Mouse (Mus musculus) layer of hippocampus, postnatal 25 days (tissue): ENCODE data around the gene Wnt6. TPM values are rescaled to one million over a fixed set of nuclear protein-coding genes. Genes with fewer than 3 reads are reported as not detected.
"Not testable (repeated sequence)": the region's sequence is repeated elsewhere in the genome, so short reads cannot be mapped to it uniquely, and the experiment has no call there.

ENCODE experiments used
- DNase-seq, 2 experiments: peaks; one replicate each; pipeline ENCODE4 v3.0.0; 2022; ENCODE audit warnings: mixed read lengths in 2 of 2, low spot score in 1 of 2; ENCODE audit errors: extremely low spot score in 1 of 2
- total RNA-seq, 2 experiments: library from RNA; stranded (reverse); gene quantifications; 2 replicates each; pipeline ENCODE4 v1.2.3; 2021

The Wnt6 gene
- total RNA-seq, 2 experiments from 2014 or later, result 0.37 TPM; not detected in 1

DNA sequence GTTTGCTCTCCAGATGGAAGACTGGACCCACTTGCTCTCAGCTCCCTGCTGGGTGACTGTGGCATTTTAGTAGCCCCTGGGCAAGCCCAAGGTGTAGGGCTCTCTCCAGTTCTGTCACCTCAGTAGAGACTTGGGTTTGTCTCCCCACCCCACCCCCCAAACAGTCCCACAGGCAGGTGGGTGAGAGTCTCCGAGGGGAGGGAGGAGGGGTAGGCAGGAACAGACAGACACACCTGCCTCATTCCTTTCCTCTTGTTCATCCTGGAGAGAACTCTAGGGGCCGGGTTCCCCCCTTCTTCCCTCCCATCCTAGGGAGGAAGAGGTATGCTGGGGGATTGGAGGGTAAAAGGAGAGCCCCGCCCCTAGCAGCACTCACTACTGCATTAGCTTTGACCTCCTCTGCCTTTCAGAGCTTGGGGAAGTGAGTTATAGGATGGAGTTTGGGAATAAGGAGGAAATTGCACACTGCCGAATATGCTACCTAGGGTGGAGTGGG, 33.7 kb downstream of the Wnt6 start:
- DNase-seq, result no peak

DNA sequence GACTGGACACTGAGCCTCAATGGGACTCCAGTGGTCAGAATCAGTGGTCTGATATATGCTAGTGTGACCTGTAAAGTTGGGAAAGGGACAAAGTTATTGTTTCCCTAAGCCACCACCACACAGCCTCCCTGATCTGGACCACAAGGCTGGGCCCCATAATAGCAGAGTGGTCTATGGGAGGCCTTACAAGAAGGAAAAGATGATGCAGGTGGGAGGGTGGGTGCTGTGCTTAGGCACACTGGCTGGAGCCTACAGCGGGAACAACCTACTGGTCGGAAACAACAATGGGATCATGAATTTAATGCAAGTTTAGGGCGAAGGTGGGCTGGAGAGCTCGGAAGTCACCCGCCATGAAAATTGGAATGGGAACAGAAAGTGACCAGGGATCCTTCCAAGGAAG, 34.2 kb downstream of the Wnt6 start:
- DNase-seq, result no peak

DNA sequence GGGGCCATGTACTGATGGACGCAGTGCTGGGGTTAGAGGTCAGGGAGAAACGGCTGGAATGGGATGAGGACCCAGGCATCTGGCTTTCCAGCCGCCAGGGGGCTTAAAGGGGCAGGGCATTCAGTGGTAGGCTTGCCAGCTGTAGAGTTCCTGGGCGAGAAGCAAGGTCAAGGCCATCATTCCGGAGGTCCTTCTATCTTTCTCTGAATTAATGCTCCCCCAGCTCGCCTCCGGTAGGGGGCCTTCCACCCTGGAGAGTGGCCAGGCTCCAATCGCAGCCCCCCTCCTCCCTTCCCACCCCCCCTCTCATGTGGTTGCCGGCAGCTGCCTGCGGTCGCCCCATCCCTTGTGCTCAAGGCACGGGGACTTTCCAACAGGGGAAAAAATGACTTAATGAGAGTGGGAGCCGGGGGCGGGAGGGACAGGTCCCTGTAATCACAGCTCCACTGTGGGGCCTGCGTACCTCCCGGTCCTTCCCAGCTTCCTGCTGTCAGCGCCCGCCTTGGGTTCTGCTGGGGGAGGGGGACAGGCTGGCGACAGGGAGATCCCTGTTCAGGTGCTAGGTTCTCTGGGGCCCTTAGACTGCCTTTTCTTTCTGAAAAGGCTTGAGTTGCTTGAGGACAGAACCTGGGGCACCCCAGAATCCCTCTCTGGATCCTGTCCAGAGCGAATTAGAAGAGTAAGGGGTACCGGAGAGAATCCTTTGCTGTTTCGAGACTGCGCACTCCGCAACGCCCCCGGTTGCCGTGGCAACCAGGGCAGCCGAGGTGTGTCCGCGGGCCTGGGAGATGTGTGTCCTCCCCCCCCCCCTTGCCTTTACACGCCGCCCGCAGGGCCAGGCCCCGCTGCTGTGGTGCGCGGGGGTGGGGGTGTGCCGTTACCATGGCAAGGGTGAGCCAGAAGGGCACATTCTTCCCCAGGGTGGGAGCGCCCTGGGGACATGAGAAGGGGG, 34.9 kb downstream of the Wnt6 start:
- DNase-seq, result peak in 1 of 2 experiments; percentile 36

DNA sequence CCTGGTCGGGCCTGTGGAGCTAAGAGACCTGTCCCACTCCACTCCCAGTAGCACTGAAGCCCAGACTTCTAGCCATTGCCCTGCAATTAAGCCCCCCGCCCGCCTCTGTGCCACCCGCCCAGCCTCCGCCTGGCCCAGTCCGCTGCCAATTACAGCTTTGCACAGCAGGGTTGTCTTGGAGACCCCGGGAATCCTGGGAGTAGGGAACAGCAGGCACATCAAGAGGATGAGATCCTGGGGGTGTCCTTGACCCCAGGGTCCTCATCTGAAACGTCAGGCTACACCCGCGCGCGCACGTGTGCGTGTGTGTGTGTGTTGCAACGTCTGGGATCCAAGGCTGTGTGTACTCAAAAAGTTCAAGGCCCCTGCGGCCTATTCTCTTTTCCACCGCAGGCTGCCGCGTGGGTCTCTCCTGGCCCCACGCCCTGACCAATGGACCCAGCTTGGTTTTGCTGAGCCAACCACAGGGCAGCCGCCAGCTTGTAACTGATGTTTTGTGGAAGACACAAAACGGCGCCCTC, 35.9 kb downstream of the Wnt6 start:
- no peak for DNase-seq

DNA sequence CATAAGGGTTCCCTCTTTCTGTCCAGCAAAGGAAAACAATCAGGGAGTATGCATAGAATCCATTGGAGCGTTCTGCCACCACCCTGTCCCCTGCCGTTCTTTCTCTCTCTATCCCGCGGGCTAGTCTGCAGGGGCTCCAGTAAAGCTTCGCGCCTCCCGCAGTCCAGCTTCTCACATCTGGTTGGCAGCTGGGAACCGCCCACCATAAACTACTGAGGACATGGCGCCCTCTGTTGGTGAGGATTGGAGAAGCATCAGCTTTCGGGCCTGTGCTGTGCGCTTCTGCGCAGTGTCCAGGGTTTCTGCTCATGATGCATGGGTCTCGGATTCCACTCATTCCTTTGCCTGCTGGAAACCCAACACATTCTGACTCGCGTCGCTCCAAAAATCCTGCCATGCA, 36.4 kb downstream of the Wnt6 start:
- DNase-seq, result peak; percentile 88 to 97

DNA sequence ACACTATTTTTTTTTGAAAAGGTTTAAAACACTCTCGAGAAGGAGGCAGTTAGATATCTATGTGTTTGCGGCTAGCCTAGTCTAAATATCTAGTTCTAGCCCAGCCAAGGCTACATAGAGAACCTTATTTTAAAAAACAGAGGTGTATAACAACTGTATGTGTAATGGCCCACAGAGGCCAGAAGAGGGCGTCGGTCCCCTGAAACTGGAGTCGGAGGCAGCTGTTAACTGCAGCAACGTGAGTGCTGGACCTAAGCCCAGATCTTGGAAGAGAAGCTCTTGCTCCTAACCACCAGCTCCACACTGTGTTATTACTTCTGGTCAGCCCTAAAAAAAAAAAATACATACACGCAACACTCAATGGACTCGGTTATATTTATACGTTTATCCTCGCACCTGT, 37.3 kb downstream of the Wnt6 start:
- DNase-seq, result no peak

DNA sequence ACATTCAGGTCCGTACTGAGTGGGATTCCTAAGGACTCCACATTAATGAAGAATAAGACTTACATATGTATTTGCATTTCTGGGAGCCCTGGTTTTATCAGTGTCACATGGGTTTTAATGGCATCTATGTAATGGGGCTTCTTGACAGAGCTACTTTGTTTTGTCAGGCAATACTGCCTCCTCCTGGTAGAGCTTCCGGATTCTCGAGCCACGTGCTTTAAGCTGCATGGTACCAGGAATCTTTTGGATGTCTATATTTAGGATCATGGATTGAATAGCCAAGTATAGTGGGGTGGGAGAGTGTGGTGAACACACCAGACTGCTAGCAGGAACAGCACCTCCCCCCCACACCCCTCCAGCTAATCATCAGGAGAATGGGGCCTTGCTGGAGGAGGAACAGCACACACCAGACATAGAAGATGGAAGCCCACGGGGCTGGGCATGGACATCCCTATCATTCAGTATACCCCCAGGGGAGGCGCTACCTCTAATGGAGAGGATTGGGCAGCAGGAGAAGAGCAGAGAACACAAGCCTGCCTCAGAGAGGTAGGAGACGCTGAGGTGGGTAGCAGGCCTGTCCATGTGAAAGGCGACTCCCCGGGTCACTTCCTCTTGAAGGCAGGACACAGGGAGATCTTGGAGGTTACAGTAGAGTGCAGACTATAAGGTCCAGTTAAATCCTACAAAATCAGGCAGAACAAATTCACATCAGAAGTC, 43.4 kb downstream of the Wnt6 start:
- no peak for DNase-seq

DNA sequence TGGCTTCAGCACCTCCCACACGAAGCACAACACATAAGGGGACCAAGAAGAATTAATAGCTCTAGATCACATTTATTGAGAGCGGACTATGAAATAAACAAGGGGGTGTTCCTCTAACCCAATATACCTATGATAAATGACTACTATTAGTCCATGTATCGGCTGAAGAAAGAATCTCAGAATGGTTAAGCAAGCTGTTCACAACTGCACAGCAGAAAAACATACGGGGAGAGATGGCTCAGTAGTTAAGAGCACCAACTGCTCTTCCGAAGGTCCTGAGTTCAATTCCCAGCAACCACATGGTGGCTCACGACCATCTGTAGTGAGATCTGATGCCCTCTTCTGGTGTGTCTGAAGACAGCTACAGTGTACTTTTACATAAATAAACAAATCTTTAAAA, 44.3 kb downstream of the Wnt6 start:
- DNase-seq, result not testable (repeated sequence)

DNA sequence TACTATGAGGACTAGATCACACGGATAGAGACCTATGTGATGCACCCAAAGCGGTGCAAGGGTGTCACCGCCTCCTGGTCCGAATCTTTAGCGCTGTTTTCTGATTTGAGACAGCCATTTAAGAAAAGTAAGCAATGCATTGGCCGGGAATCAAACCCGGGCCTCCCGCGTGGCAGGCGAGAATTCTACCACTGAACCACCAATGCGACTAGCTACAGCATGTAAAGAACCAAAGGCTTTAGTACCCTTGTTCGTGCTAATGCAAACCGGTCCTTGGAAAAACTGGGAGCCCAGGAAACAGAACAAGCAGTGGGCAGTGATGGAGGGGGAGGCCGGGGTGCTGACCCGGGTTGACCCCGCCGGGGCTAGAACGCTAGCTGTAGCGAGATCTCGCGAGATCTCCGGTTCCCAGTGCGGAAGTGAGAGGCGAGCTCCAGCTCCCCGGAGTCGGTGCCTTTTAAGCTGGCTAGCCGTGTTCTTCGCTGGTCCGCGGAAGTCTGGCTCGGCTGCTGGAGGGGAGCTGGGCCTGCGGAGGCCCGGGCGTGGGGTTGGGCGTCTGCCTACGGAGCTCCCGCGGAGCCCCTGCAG, 45.0 kb downstream of the Wnt6 start:
- peak; percentile 81 to 88 for DNase-seq

DNA sequence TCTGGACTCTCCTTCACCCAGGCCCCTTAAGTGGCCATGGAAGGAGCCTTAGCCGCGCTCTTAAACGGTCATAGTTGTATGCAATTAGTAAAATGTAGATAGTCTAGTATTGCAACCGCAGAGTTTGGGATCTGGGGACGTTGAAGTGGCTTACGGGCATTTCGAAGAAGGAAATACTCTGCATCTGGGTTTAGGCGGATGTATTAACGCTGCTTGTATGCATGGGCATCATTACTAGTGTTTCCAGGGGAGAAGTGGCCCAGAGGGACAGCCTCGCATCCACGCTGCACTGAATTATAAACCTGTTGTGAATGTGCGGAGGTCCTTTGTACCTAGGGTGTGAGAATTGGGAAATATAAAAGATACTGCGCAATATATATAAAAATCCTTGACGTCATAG, 45.5 kb downstream of the Wnt6 start:
- no peak for DNase-seq

DNA sequence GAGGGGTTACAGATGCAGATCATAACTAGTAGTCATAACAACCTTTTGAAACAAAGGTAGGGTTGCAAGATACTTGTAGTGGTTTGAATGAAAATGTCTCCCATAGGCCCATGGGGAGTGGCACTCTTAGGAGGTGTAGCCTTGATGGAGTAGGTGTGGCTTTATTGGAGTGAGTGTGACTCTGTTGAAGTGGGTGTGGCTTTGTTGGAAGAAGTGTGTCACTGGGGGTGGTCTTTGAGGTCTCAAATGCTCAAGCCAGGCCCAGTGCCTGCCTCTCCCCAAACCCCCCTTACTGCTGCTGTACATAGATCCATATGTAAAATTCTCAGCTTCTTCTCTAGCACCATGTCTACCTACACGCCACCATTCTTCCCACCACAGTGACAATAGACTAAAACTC, 46.8 kb downstream of the Wnt6 start:
- DNase-seq, result no peak

DNA sequence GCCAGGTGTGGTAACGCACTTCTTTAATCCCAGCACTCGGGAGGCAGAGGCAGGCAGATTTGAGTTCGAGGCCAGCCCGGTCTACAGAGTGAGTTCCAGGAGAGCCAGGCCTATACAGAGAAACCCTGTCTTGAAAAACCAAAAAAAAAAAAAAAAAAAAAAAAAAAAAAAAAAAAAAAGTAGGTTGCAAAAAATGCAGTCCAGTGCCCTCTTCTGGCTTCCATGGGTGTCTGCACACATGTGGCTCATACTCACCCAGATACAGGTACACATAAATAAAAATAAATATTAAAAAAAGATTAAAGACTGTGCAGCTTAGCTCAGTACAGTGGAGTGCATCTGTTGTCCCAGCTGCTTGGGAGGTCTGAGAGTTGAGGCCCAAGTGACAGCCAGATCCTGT, 51.9 kb downstream of the Wnt6 start:
- DNase-seq, result not testable (repeated sequence)

DNA sequence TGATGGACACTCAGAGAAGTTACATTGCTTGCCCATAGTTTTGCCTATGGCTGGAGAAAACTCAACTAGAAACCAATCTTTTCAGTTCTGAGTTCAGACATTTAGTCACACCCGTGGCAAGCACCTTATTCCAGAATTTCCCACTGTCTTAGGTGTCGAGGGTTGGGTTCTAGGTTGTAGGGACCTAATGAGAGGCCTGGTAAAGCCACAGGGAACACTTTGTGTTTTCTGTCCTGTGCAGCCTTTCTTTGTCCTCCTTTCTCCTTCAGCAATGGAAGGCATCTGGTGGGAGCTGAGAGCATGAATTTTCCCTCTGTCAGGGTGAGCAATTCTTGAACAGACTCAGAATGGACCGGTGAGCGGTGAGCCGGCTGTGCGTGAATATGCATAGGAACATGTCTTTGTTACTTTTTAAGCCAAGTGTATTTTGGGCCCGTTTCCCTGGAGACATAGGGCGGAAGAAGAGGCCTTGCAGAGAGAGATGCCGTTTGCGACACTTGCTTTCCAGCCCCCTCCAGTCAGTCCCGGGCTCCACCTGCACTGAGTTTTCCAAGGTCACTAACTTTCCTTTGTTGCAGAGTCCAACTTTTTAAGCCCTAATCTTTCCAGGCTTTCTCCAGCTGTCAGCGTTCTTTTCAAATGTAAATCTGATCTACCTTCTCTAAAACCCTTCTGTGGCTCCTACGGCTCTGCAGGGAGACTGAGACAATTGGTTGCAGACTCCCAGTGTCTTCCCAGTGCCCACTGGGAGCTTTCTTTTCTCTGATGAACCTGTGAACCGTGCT, 53.0 kb downstream of the Wnt6 start:
- no peak for DNase-seq

DNA sequence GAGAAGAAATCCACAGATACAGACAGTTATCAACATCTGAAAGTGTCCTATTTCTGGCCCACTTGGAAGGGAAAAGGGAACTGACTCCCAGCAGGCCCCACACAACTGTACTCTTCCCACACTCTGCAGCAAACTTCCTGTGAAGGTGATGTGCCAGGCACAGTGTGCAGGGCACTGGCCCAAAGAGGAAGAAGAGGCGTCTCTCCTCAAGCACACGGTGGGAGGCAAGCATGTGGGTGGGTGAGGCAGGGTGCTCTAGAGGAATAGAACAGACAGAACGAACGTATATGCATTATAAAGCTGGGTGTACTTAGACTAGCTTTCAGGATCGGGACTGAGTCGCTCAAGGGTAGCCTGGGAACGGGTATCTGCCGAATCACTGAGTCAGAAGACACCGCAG, 58.4 kb downstream of the Wnt6 start:
- DNase-seq, result no peak

DNA sequence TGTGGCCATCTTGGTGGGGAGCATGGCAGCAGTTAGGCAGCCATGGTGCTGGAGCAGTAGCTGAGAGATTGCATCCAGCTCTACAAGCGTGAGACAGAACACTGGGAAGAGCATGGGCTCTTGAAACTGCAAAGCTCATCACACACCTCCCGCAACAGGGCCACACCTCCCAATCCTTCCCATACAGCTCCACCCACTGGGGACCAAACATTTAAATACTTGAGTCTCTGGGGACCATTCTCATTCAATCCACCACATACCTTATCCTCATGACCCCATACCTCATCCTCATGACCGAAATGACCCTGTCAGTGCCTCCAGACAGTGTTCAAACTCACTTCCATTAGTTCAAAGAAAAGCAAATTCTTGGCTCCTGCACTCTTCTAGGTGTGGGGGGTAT, 61.6 kb downstream of the Wnt6 start:
- no peak for DNase-seq

Other genes starting within 250 kb of the Wnt6 start
- gene Plcd4, start 229.0 kb upstream of the Wnt6 start, total RNA-seq, result 10 to 100 TPM; 17.2 to 17.5 TPM
- 10 to 100 TPM; 22.3 to 23.4 TPM for gene Usp37, start 227.6 kb upstream of the Wnt6 start, total RNA-seq
- 10 to 100 TPM; 23.2 to 28.8 TPM for gene Zfp142, start 183.6 kb upstream of the Wnt6 start, total RNA-seq
- 10 to 100 TPM; 25.2 to 26.4 TPM for gene Bcs1l, start 183.6 kb upstream of the Wnt6 start, total RNA-seq
- gene Rnf25, start 170.5 kb upstream of the Wnt6 start, total RNA-seq, result 10 to 100 TPM; 52.4 to 58.8 TPM
- 1 to 10 TPM; 3.5 to 7.4 TPM for gene Stk36, start 170.4 kb upstream of the Wnt6 start, total RNA-seq
- 10 to 100 TPM; 20.3 to 26.7 TPM for gene Ttll4, start 110.1 kb upstream of the Wnt6 start, total RNA-seq
- 1 to 10 TPM; 2.5 to 2.9 TPM for gene Cyp27a1, start 58.3 kb upstream of the Wnt6 start, total RNA-seq
- gene Prkag3, start 22.7 kb upstream of the Wnt6 start, total RNA-seq, result not detected
- gene Wnt10a, start 19.6 kb downstream of the Wnt6 start, total RNA-seq, result 1 to 10 TPM; 2.0 to 2.2 TPM
- 100 to 1,000 TPM; 224 to 251 TPM for gene Cdk5r2, start 83.0 kb downstream of the Wnt6 start, total RNA-seq
- not detected for gene Fev, start 113.5 kb downstream of the Wnt6 start, total RNA-seq
- gene Cryba2, start 121.3 kb downstream of the Wnt6 start, total RNA-seq, result under 1 TPM in 1 of 2 experiments, not detected in 1; 0.39 TPM
- gene Cfap65, start 163.7 kb downstream of the Wnt6 start, total RNA-seq, result 1 to 10 TPM; 1.2 to 2.3 TPM
- gene Ihh, start 179.8 kb downstream of the Wnt6 start, total RNA-seq, result under 1 TPM; 0.10 to 0.38 TPM